Mouse (Mus musculus) heart, postnatal 0 days (tissue): ENCODE results near the gene Izumo1.

Experiments used
- CTCF ChIP-seq: IDR thresholded peaks from 2 replicates; pipeline ENCODE4 v1.5.1; 2016; ENCODE audit warnings: antibody characterized with exemption, control low read depth, low read depth
- EP300 ChIP-seq: IDR thresholded peaks from 2 replicates; pipeline ENCODE4 v1.6.1; 2016; ENCODE audit warnings: antibody characterized with exemption, low read depth

DNA sequence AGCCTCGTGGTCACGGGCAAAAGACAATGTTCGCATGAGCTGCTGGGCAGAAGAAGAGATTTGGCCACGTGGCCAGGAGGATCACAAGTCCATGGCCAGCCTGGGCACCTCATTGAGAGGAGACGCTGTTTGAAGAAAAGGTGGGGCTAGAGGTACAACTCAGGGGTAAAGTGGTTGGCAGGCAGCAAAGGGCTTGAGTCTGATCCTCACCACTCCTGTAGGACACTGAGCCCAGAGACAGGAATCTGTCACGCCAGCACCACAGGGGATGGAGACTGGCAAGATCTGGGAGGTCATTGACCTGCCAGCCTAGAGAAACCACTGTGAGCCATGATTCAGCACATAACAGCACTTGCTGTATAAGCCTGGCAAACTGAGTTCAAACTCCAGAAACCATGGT lies 24.1 kb upstream of the Izumo1 start:
- TF ChIP-seq EP300 (no peak), CTCF (no peak)
